Mouse (Mus musculus) forebrain, postnatal 0 days (tissue): ENCODE data around the gene Ankdd1a. TPM values are rescaled to one million over a fixed set of nuclear protein-coding genes. Genes with fewer than 3 reads are reported as not detected.

Source experiments
- ATAC-seq: fragments of 200-750 bp; cut with Nextera tagmentation; 2 replicates; pipeline ENCODE4 v1.8.0; 2017; ENCODE audit warnings: mild to moderate bottlenecking, moderate library complexity
- DNase-seq: peaks from one replicate; pipeline ENCODE4 v3.0.0-alpha.2; 2015
- H3K27ac ChIP-seq: fragments of 300-500 bp; sonication (generic); 2 replicates; pipeline ENCODE4 v1.5.1; 2014; ENCODE audit warnings: low read depth, mild to moderate bottlenecking, antibody characterized with exemption, low read length, moderate library complexity, mixed read lengths
- H3K27me3 ChIP-seq: fragments of 300-500 bp; sonication (generic); 2 replicates; pipeline ENCODE4 v1.6.1; 2014; ENCODE audit warnings: mild to moderate bottlenecking, low read length, mixed read lengths; ENCODE audit not compliant: insufficient read depth
- H3K36me3 ChIP-seq: fragments of 300-500 bp; sonication (generic); 2 replicates; pipeline ENCODE4 v1.6.1; 2014; ENCODE audit warnings: mild to moderate bottlenecking, moderate library complexity; ENCODE audit not compliant: insufficient read depth
- H3K4me1 ChIP-seq: fragments of 300-500 bp; sonication (generic); 2 replicates; pipeline ENCODE4 v1.6.1; 2014; ENCODE audit warnings: antibody characterized with exemption; ENCODE audit not compliant: insufficient read depth
- H3K4me2 ChIP-seq: fragments of 300-500 bp; sonication (generic); 2 replicates; pipeline ENCODE4 v1.6.1; 2014; ENCODE audit warnings: low read depth, mild to moderate bottlenecking, moderate library complexity
- H3K4me3 ChIP-seq: fragments of 300-500 bp; sonication (generic); 2 replicates; pipeline ENCODE4 v1.5.1; 2014; ENCODE audit warnings: low read depth, low read length, mixed read lengths
- H3K9ac ChIP-seq: fragments of 300-500 bp; sonication (generic); 2 replicates; pipeline ENCODE4 v1.6.1; 2014; ENCODE audit warnings: mild to moderate bottlenecking
- H3K9me3 ChIP-seq: fragments of 300-500 bp; sonication (generic); 2 replicates; pipeline ENCODE4 v1.6.1; 2016; ENCODE audit warnings: low read length
- CTCF ChIP-seq: sonication (generic); IDR thresholded peaks from 2 replicates; pipeline ENCODE4 v1.5.1; 2016; ENCODE audit warnings: antibody characterized with exemption, control low read depth, low read depth
- WGBS: fragments of 180-500 bp; shearing (Covaris S2); extraction: QIAGEN DNeasy Blood & Tissue Kit; methylation state at CpG from one replicate; pipeline ENCODE4 v1.1.7; 2014; 5-methylcytosine and 5-hydroxymethylcytosine counted together
- polyA plus RNA-seq: library from polyadenylated mRNA; unstranded; fragments of >200 nt; fragmentation: Nextera tagmentation; extraction: Ambion mirVana; gene quantifications from 2 replicates; pipeline ENCODE4 v1.2.1, GENCODE M21; 2015
- total RNA-seq: library from RNA; depleted of rRNA; stranded (reverse); fragments of >200 nt; gene quantifications from 2 replicates; pipeline ENCODE4 v1.2.3, GENCODE M21; 2014; rRNA removed

Ankdd1a gene
- total RNA-seq, result 3.3 TPM in 2 replicates
- 0.25 and 0.50 TPM in 2 replicates for polyA plus RNA-seq

- no peaks in the 10 kb centered on the region for H3K36me3 ChIP-seq
- H3K4me3 ChIP-seq, result peak within 1 kb of the TSS; percentile 36
- 7% methylated on average over 24 of the region's 25 CpGs for WGBS
- no peaks in the 10 kb centered on the region for H3K27me3 ChIP-seq
- H3K9me3 ChIP-seq, result no peaks in the 10 kb centered on the region
- DNase-seq, result peak; percentile 77
- no peaks in the 10 kb centered on the region for H3K4me1 ChIP-seq
- H3K9ac ChIP-seq, result peak within 1 kb of the TSS; percentile 49
- H3K4me2 ChIP-seq, result peak within 1 kb of the TSS; percentile 74
- peak; percentile 94 for ATAC-seq
- no peak for TF ChIP-seq CTCF
- H3K27ac ChIP-seq, result peak within 1 kb of the TSS; percentile 64; the same call in 1 of the 2 replicates
Observed at GRCm38 (mm10) chr9:65519807-65520504, at the start of gene Ankdd1a. Gene Ankdd1a, minus strand, starts transcription at chr9:65520193.

- DNase-seq (no peak), ATAC-seq (no peak)
- H3K36me3 ChIP-seq, result no peaks in the 10 kb centered on the region
Observed at GRCm38 (mm10) chr9:65569491-65569971, 49.5 kb upstream of the Ankdd1a start.

GRCm38 (mm10) chr9:65568787-65569186, 48.8 kb upstream of the Ankdd1a start:
- Histone ChIP-seq H3K9ac (no peak overlapping the region), H3K9me3 (no peaks in the 10 kb centered on the region), H3K4me3 (no peak overlapping the region), H3K27ac (no peak overlapping the region), H3K36me3 (no peaks in the 10 kb centered on the region), H3K4me1 (no peaks in the 10 kb centered on the region), H3K27me3 (no peaks in the 10 kb centered on the region), H3K4me2 (no peak overlapping the region)
- TF ChIP-seq CTCF, result no peak
- no peak for DNase-seq
- WGBS, result over 99% methylated on average over 6 of the region's 6 CpGs
- ATAC-seq, result no peak

More at GRCm38 (mm10) chr9:65569491-65569971, 49.5 kb upstream of the Ankdd1a start:
- TF ChIP-seq CTCF, result no peak
- no peaks in the 10 kb centered on the region for H3K4me1 ChIP-seq
- H3K27ac ChIP-seq, result no peak overlapping the region
- no peaks in the 10 kb centered on the region for H3K27me3 ChIP-seq
- WGBS, result 78% methylated on average over 6 of the region's 6 CpGs
- H3K9me3 ChIP-seq, result no peaks in the 10 kb centered on the region
- H3K9ac ChIP-seq, result no peak overlapping the region
- no peak overlapping the region for H3K4me3 ChIP-seq
- no peak overlapping the region for H3K4me2 ChIP-seq

- Histone ChIP-seq H3K36me3 (no peaks in the 10 kb centered on the region), H3K4me2 (no peak overlapping the region), H3K4me3 (no peak overlapping the region), H3K9me3 (no peaks in the 10 kb centered on the region), H3K9ac (no peak overlapping the region), H3K27ac (no peak overlapping the region), H3K4me1 (no peaks in the 10 kb centered on the region), H3K27me3 (no peaks in the 10 kb centered on the region)
- no peak for TF ChIP-seq CTCF
- ATAC-seq (no peak), DNase-seq (no peak)
- WGBS, result 96% methylated on average over 2 of the region's 2 CpGs
Observed at GRCm38 (mm10) chr9:65564698-65565097, 44.7 kb upstream of the Ankdd1a start.

GRCm38 (mm10) chr9:65563073-65563472, 43.1 kb upstream of the Ankdd1a start:
- DNase-seq (no peak), ATAC-seq (no peak)
- Histone ChIP-seq H3K9me3 (no peaks in the 10 kb centered on the region), H3K36me3 (no peaks in the 10 kb centered on the region), H3K4me3 (no peak overlapping the region), H3K4me2 (no peak overlapping the region), H3K27ac (no peak overlapping the region), H3K9ac (no peak overlapping the region), H3K4me1 (no peaks in the 10 kb centered on the region), H3K27me3 (no peaks in the 10 kb centered on the region)
- WGBS, result 95% methylated on average over 5 of the region's 5 CpGs
- TF ChIP-seq CTCF, result no peak

GRCm38 (mm10) chr9:65562081-65562506, 42.1 kb upstream of the Ankdd1a start:
- ATAC-seq (peak; percentile 81), DNase-seq (no peak)
- Histone ChIP-seq H3K27ac (no peak overlapping the region), H3K9ac (no peak overlapping the region), H3K27me3 (no peaks in the 10 kb centered on the region), H3K4me3 (no peak overlapping the region), H3K4me1 (no peaks in the 10 kb centered on the region), H3K9me3 (no peaks in the 10 kb centered on the region), H3K4me2 (no peak overlapping the region), H3K36me3 (0 out of 2 replicates have a peak, but pooled peaks cover under 1% of the 10 kb centered on the region)
- no peak for TF ChIP-seq CTCF
- 36% methylated on average over 4 of the region's 4 CpGs for WGBS

GRCm38 (mm10) chr9:65561016-65561415, 41.0 kb upstream of the Ankdd1a start:
- H3K4me2 ChIP-seq, result no peak overlapping the region
- no peaks in the 10 kb centered on the region for H3K9me3 ChIP-seq
- no peaks in the 10 kb centered on the region for H3K4me1 ChIP-seq
- WGBS, result 64% methylated on average over 4 of the region's 4 CpGs
- no peak overlapping the region for H3K4me3 ChIP-seq
- 0 out of 2 replicates have a peak overlapping the region, but pooled peaks have one; percentile 35 for H3K27ac ChIP-seq
- no peak for TF ChIP-seq CTCF
- 0 out of 2 replicates have a peak, but pooled peaks cover 6% of the 10 kb centered on the region for H3K36me3 ChIP-seq
- no peak overlapping the region for H3K9ac ChIP-seq
- H3K27me3 ChIP-seq, result no peaks in the 10 kb centered on the region
- peak; percentile 48 for ATAC-seq
- DNase-seq, result no peak
